Mouse (Mus musculus) G1E (cell line): ENCODE data around the gene Txn1.

Experiments
- CTCF ChIP-seq: IDR thresholded peaks from 2 replicates; pipeline ENCODE4 v1.5.1; 2012; ENCODE audit warnings: low read depth, low read length, inconsistent platforms, mixed read lengths
- TAL1 ChIP-seq: conservative IDR thresholded peaks from 2 replicates; pipeline ENCODE4 v1.6.1; 2012; ENCODE audit warnings: low read depth, low read length, inconsistent platforms, mixed read lengths

- no peak for TF ChIP-seq CTCF
- no peak for TF ChIP-seq TAL1
Observed at GRCm38 (mm10) chr4:57940631-57941030, 15.6 kb downstream of the Txn1 start.
